Mouse (Mus musculus): Measurements from ENCODE around the gene Gins2. TPM values are rescaled to one million over a fixed set of nuclear protein-coding genes. Genes with fewer than 3 reads are reported as not detected.
A peak's percentile ranks its signal among the peaks of the same experiment; 100 is the strongest.

The Gins2 gene
- polyA plus RNA-seq, 1 experiment: 48.3 TPM

DNA sequence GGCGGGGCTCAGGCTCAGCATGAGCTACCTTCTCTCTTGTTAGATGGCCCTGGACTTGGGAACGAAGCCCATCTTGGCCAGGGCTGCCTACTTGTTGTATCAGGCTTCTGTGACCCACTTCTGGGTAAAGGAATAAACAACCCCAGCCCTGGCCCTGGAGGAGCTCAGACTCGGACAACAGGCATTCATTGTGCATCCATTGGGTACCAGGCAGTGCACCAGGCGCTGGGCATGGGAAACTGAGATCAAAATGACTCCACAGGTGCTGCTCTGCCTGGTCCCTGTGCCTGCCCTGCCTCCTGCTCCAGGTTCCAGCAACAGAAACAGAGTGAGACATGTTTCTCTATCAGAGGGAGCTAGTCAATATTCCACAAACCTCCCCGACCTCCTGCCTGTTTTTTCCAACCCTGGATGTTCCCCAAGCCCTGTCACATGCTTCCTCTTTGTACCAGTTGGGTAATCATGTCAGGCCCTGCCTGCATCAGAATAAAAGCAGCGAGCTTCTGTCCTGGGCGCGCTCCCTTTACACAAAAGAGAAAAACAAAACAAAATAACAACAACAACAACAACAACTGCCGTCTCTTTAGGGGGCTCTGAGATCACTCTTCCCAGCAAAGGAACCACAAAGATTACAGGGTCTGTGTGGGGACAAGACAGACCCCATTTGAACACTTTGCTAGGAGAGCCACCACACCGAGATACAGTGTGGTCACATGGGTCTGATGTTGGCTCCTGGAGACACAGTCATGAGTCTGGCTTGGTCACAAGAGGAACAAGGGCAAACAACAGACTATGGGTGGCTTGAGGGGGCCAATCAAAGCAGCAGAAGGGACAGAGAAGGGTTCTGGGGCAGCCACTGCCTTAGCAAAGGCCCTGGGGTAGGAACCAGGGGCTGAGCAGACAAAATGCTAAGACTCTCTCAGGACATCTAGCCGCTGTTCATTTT is 30.4 kb upstream of the Gins2 start:
- H3K36me3 ChIP-seq (ENCODE audit: control insufficient read depth, insufficient read depth, low read length): no peaks in the 10 kb centered on the region
- no peak overlapping the region for H3K4me3 ChIP-seq (ENCODE audit: control insufficient read depth, insufficient read depth, low read length)
- H3K4me1 ChIP-seq (replicated peaks; ENCODE audit: control insufficient read depth, insufficient read depth, low read length): no peaks in the 10 kb centered on the region
- DNase-seq: no peak
- H3K27ac ChIP-seq (ENCODE audit: control insufficient read depth, insufficient read depth, low read length): no peak overlapping the region
- WGBS: 83% methylated on average over 11 of the region's 11 CpGs
- no peaks in the 10 kb centered on the region for H3K27me3 ChIP-seq (ENCODE audit: control insufficient read depth, insufficient read depth, low read length)
- TF ChIP-seq CTCF (IDR thresholded peaks at IDR 0.05; ENCODE audit: borderline replicate concordance, control insufficient read depth, extremely low read depth, insufficient read depth, low read length, poor library complexity) (no peak), POLR2A (IDR thresholded peaks at IDR 0.05; ENCODE audit: control insufficient read depth, extremely low read depth, insufficient read depth, low read length, poor library complexity) (no peak)

GRCm38 (mm10) chr8:120618110-120618509 is 29.0 kb upstream of the Gins2 start:
- TF ChIP-seq CTCF (IDR thresholded peaks at IDR 0.05; ENCODE audit: borderline replicate concordance, control insufficient read depth, extremely low read depth, insufficient read depth, low read length, poor library complexity) (peak; percentile 81), POLR2A (IDR thresholded peaks at IDR 0.05; ENCODE audit: control insufficient read depth, extremely low read depth, insufficient read depth, low read length, poor library complexity) (no peak)
- Histone ChIP-seq H3K36me3 (ENCODE audit: control insufficient read depth, insufficient read depth, low read length) (no peaks in the 10 kb centered on the region), H3K27me3 (ENCODE audit: control insufficient read depth, insufficient read depth, low read length) (no peaks in the 10 kb centered on the region), H3K27ac (ENCODE audit: control insufficient read depth, insufficient read depth, low read length) (no peak overlapping the region), H3K4me3 (ENCODE audit: control insufficient read depth, insufficient read depth, low read length) (no peak overlapping the region), H3K4me1 (replicated peaks; ENCODE audit: control insufficient read depth, insufficient read depth, low read length) (no peaks in the 10 kb centered on the region)
- WGBS: 2% methylated on average over 6 of the region's 6 CpGs
- peak; percentile 74 for DNase-seq

GRCm38 (mm10) chr8:120616663-120617626 is 27.8 kb upstream of the Gins2 start:
- H3K4me3 ChIP-seq (ENCODE audit: control insufficient read depth, insufficient read depth, low read length): no peak overlapping the region
- TF ChIP-seq POLR2A (IDR thresholded peaks at IDR 0.05; ENCODE audit: control insufficient read depth, extremely low read depth, insufficient read depth, low read length, poor library complexity) (no peak), CTCF (IDR thresholded peaks at IDR 0.05; ENCODE audit: borderline replicate concordance, control insufficient read depth, extremely low read depth, insufficient read depth, low read length, poor library complexity) (no peak)
- WGBS: 87% methylated on average over 8 of the region's 8 CpGs
- no peak for DNase-seq
- no peaks in the 10 kb centered on the region for H3K4me1 ChIP-seq (replicated peaks; ENCODE audit: control insufficient read depth, insufficient read depth, low read length)
- no peaks in the 10 kb centered on the region for H3K27me3 ChIP-seq (ENCODE audit: control insufficient read depth, insufficient read depth, low read length)
- no peak overlapping the region for H3K27ac ChIP-seq (ENCODE audit: control insufficient read depth, insufficient read depth, low read length)
- no peaks in the 10 kb centered on the region for H3K36me3 ChIP-seq (ENCODE audit: control insufficient read depth, insufficient read depth, low read length)

- no peaks in the 10 kb centered on the region for H3K36me3 ChIP-seq (ENCODE audit: control insufficient read depth, insufficient read depth, low read length)
- 95% methylated on average over 3 of the region's 3 CpGs for WGBS
- TF ChIP-seq POLR2A (IDR thresholded peaks at IDR 0.05; ENCODE audit: control insufficient read depth, extremely low read depth, insufficient read depth, low read length, poor library complexity): no peak
- TF ChIP-seq CTCF (IDR thresholded peaks at IDR 0.05; ENCODE audit: borderline replicate concordance, control insufficient read depth, extremely low read depth, insufficient read depth, low read length, poor library complexity): no peak
- H3K4me3 ChIP-seq (ENCODE audit: control insufficient read depth, insufficient read depth, low read length): no peak overlapping the region
- no peaks in the 10 kb centered on the region for H3K4me1 ChIP-seq (replicated peaks; ENCODE audit: control insufficient read depth, insufficient read depth, low read length)
- no peak overlapping the region for H3K27ac ChIP-seq (ENCODE audit: control insufficient read depth, insufficient read depth, low read length)
- DNase-seq: no peak
- no peaks in the 10 kb centered on the region for H3K27me3 ChIP-seq (ENCODE audit: control insufficient read depth, insufficient read depth, low read length)
Measured at GRCm38 (mm10) chr8:120614491-120614890, 25.4 kb upstream of the Gins2 start.

DNA sequence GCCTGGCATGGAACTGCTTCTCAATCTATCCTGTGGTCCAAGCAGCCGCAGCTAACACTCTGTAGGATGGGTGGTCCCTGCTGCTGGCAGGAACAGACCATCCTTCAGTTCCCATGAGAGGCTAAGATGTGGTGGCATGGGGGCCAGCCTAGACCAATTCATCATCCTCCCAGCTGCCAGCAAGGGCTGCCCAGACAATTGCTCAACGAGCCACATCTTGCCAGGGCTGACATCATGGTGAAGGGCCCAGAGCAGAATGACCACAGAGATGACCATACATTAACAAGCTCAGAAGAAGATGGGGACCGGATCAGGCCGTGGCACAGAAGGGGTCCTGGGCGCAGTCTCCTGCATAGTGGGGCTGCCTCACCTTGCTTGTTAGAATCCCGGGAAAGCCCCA is 21.7 kb upstream of the Gins2 start:
- 92% methylated on average over 6 of the region's 6 CpGs for whole genome bisulfite sequencing
- Histone ChIP-seq H3K27ac (ENCODE audit: control insufficient read depth, insufficient read depth, low read length) (no peak overlapping the region), H3K4me3 (ENCODE audit: control insufficient read depth, insufficient read depth, low read length) (no peak overlapping the region), H3K36me3 (ENCODE audit: control insufficient read depth, insufficient read depth, low read length) (no peaks in the 10 kb centered on the region), H3K4me1 (replicated peaks; ENCODE audit: control insufficient read depth, insufficient read depth, low read length) (0 out of 2 replicates have a peak, but pooled peaks cover 2% of the 10 kb centered on the region), H3K27me3 (ENCODE audit: control insufficient read depth, insufficient read depth, low read length) (no peaks in the 10 kb centered on the region)
- TF ChIP-seq POLR2A (IDR thresholded peaks at IDR 0.05; ENCODE audit: control insufficient read depth, extremely low read depth, insufficient read depth, low read length, poor library complexity): no peak
- no peak for TF ChIP-seq CTCF (IDR thresholded peaks at IDR 0.05; ENCODE audit: borderline replicate concordance, control insufficient read depth, extremely low read depth, insufficient read depth, low read length, poor library complexity)
- DNase-seq: no peak

DNA sequence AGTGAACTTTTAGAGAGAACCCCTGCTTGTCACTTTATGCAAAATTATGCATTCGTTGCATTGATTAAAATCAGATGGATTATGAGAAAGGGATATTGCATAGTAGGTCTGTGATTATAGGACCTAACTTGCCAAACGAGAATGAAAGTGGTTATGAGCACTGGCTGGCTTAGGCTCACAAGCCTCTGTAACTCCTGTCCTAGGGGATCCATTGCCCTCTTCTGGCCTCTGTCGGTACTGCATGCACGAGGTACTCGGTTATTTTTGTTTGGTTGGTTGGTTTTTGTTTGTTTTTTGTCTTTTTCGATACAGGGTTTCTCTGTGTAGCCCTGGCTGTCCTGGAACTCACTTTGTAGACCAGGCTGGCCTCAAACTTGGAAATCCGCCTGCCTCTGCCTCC is 18.8 kb upstream of the Gins2 start:
- H3K4me1 ChIP-seq (replicated peaks; ENCODE audit: control insufficient read depth, insufficient read depth, low read length): 0 out of 2 replicates have a peak, but pooled peaks cover 2% of the 10 kb centered on the region
- DNase-seq: peak; percentile 80
- WGBS: 14% methylated on average over 7 of the region's 7 CpGs
- no peaks in the 10 kb centered on the region for H3K36me3 ChIP-seq (ENCODE audit: control insufficient read depth, insufficient read depth, low read length)
- H3K27me3 ChIP-seq (ENCODE audit: control insufficient read depth, insufficient read depth, low read length): no peaks in the 10 kb centered on the region
- no peak overlapping the region for H3K27ac ChIP-seq (ENCODE audit: control insufficient read depth, insufficient read depth, low read length)
- no peak overlapping the region for H3K4me3 ChIP-seq (ENCODE audit: control insufficient read depth, insufficient read depth, low read length)
- no peak for TF ChIP-seq CTCF (IDR thresholded peaks at IDR 0.05; ENCODE audit: borderline replicate concordance, control insufficient read depth, extremely low read depth, insufficient read depth, low read length, poor library complexity)
- no peak for TF ChIP-seq POLR2A (IDR thresholded peaks at IDR 0.05; ENCODE audit: control insufficient read depth, extremely low read depth, insufficient read depth, low read length, poor library complexity)
